Mouse (Mus musculus): ENCODE measurements around the gene Mlph. TPM values are rescaled to one million over a fixed set of nuclear protein-coding genes. Genes with fewer than 3 reads are reported as not detected.

Gene Mlph
- total and polyA plus RNA-seq, 2 experiments: 0.27 to 0.37 TPM

- no peak for DNase-seq (ENCODE audit: extremely low read depth, low read depth, low spot score)
- Histone ChIP-seq H3K4me3 (ENCODE audit: insufficient read depth, low read depth, low read length) (no peak overlapping the region), H3K79me2 (ENCODE audit: control insufficient read depth, insufficient read depth, low read length) (no peaks in the 10 kb centered on the region), H3K36me3 (ENCODE audit: control insufficient read depth, insufficient read depth, low read length) (no peaks in the 10 kb centered on the region), H3K27ac (replicated peaks; ENCODE audit: insufficient read depth, low read depth, low read length) (no peak overlapping the region), H3K27me3 (ENCODE audit: control insufficient read depth, insufficient read depth, low read length) (no peaks in the 10 kb centered on the region; the same call in 1 of the 2 replicates), H3K9ac (ENCODE audit: low read depth, low read length) (no peak overlapping the region), H3K4me1 (ENCODE audit: control insufficient read depth, insufficient read depth, low read length) (no peaks in the 10 kb centered on the region)
- 63% methylated on average over 5 of the region's 5 CpGs for WGBS
- no peak for TF ChIP-seq CTCF (IDR thresholded peaks at IDR 0.05; ENCODE audit: low read depth, low read length)
- no peak for TF ChIP-seq POLR2A (IDR thresholded peaks at IDR 0.05; ENCODE audit: extremely low read depth, insufficient read depth, low read length)
Observed at GRCm38 (mm10) chr1:90876486-90877270, 38.2 kb upstream of the Mlph start.

- H3K4me1 ChIP-seq (ENCODE audit: control insufficient read depth, insufficient read depth, low read length): no peaks in the 10 kb centered on the region
- 59% methylated on average over 6 of the region's 6 CpGs for WGBS
Observed at GRCm38 (mm10) chr1:90885771-90886460, 29.0 kb upstream of the Mlph start.

GRCm38 (mm10) chr1:90894521-90894920, 20.4 kb upstream of the Mlph start:
- Histone ChIP-seq H3K9ac (ENCODE audit: low read depth, low read length) (no peak overlapping the region), H3K4me1 (ENCODE audit: control insufficient read depth, insufficient read depth, low read length) (no peaks in the 10 kb centered on the region), H3K36me3 (ENCODE audit: control insufficient read depth, insufficient read depth, low read length) (no peaks in the 10 kb centered on the region), H3K27ac (replicated peaks; ENCODE audit: insufficient read depth, low read depth, low read length) (no peak overlapping the region), H3K79me2 (ENCODE audit: control insufficient read depth, insufficient read depth, low read length) (no peaks in the 10 kb centered on the region), H3K27me3 (ENCODE audit: control insufficient read depth, insufficient read depth, low read length) (no peaks in the 10 kb centered on the region), H3K4me3 (ENCODE audit: insufficient read depth, low read depth, low read length) (no peak overlapping the region)
- 54% methylated on average over 3 of the region's 3 CpGs for WGBS
- no peak for DNase-seq (ENCODE audit: extremely low read depth, low read depth, low spot score)
- no peak for TF ChIP-seq POLR2A (IDR thresholded peaks at IDR 0.05; ENCODE audit: extremely low read depth, insufficient read depth, low read length)
- TF ChIP-seq CTCF (IDR thresholded peaks at IDR 0.05; ENCODE audit: low read depth, low read length): no peak

More at GRCm38 (mm10) chr1:90885771-90886460, 29.0 kb upstream of the Mlph start:
- Histone ChIP-seq H3K9ac (ENCODE audit: low read depth, low read length) (no peak overlapping the region), H3K36me3 (ENCODE audit: control insufficient read depth, insufficient read depth, low read length) (no peaks in the 10 kb centered on the region), H3K27me3 (ENCODE audit: control insufficient read depth, insufficient read depth, low read length) (no peaks in the 10 kb centered on the region), H3K27ac (replicated peaks; ENCODE audit: insufficient read depth, low read depth, low read length) (no peak overlapping the region), H3K79me2 (ENCODE audit: control insufficient read depth, insufficient read depth, low read length) (no peaks in the 10 kb centered on the region), H3K4me3 (ENCODE audit: insufficient read depth, low read depth, low read length) (no peak overlapping the region)
- DNase-seq (ENCODE audit: extremely low read depth, low read depth, low spot score): no peak
- TF ChIP-seq CTCF (IDR thresholded peaks at IDR 0.05; ENCODE audit: low read depth, low read length) (no peak), POLR2A (IDR thresholded peaks at IDR 0.05; ENCODE audit: extremely low read depth, insufficient read depth, low read length) (no peak)

GRCm38 (mm10) chr1:90895004-90895403, 19.9 kb upstream of the Mlph start:
- no peak for TF ChIP-seq POLR2A (IDR thresholded peaks at IDR 0.05; ENCODE audit: extremely low read depth, insufficient read depth, low read length)
- no peak for TF ChIP-seq CTCF (IDR thresholded peaks at IDR 0.05; ENCODE audit: low read depth, low read length)
- no peak overlapping the region for H3K4me3 ChIP-seq (ENCODE audit: insufficient read depth, low read depth, low read length)
- H3K4me1 ChIP-seq (ENCODE audit: control insufficient read depth, insufficient read depth, low read length): no peaks in the 10 kb centered on the region
- no peaks in the 10 kb centered on the region for H3K79me2 ChIP-seq (ENCODE audit: control insufficient read depth, insufficient read depth, low read length)
- 77% methylated on average over 3 of the region's 3 CpGs for WGBS
- no peak overlapping the region for H3K9ac ChIP-seq (ENCODE audit: low read depth, low read length)
- no peak overlapping the region for H3K27ac ChIP-seq (replicated peaks; ENCODE audit: insufficient read depth, low read depth, low read length)
- DNase-seq (ENCODE audit: extremely low read depth, low read depth, low spot score): no peak
- H3K36me3 ChIP-seq (ENCODE audit: control insufficient read depth, insufficient read depth, low read length): no peaks in the 10 kb centered on the region
- no peaks in the 10 kb centered on the region for H3K27me3 ChIP-seq (ENCODE audit: control insufficient read depth, insufficient read depth, low read length)

DNA sequence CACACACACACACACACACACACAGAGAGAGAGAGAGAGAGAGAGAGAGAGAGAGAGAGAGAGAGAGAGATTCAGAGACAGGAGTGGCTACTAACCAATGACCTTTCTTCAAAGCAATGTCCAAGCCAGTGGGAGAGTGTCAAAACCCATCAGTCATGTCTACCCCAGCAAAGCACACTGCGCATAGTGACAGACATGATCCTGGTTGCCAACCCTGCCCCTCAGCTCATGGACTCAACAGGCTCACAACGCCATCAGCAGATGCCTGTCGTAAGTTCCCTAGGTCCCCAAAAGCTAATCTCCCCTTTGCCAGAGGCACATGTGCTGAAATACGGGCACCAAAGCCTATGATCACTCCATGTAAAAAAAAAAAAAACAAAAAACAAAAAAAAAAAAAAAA, 18.6 kb upstream of the Mlph start:
- no peak overlapping the region for H3K9ac ChIP-seq (ENCODE audit: low read depth, low read length)
- no peaks in the 10 kb centered on the region; the same call in 1 of the 2 replicates for H3K4me1 ChIP-seq (ENCODE audit: control insufficient read depth, insufficient read depth, low read length)
- H3K36me3 ChIP-seq (ENCODE audit: control insufficient read depth, insufficient read depth, low read length): no peaks in the 10 kb centered on the region
- TF ChIP-seq POLR2A (IDR thresholded peaks at IDR 0.05; ENCODE audit: extremely low read depth, insufficient read depth, low read length) (no peak), CTCF (IDR thresholded peaks at IDR 0.05; ENCODE audit: low read depth, low read length) (no peak)
- DNase-seq (ENCODE audit: extremely low read depth, low read depth, low spot score): no peak
- no peak overlapping the region for H3K27ac ChIP-seq (replicated peaks; ENCODE audit: insufficient read depth, low read depth, low read length)
- H3K4me3 ChIP-seq (ENCODE audit: insufficient read depth, low read depth, low read length): no peak overlapping the region
- 89% methylated on average over 4 of the region's 4 CpGs for WGBS
- no peaks in the 10 kb centered on the region for H3K79me2 ChIP-seq (ENCODE audit: control insufficient read depth, insufficient read depth, low read length)
- H3K27me3 ChIP-seq (ENCODE audit: control insufficient read depth, insufficient read depth, low read length): no peaks in the 10 kb centered on the region

Measured in liver, adult 2 months (tissue).